Mouse (Mus musculus): ENCODE measurements at regions not wholly inside any gene's neighbourhood (a gene's known extent, or its start where the extent isn't known, plus 50 kb on each side); places are given as distances from the start of the nearest gene placed in this dataset.

DNA sequence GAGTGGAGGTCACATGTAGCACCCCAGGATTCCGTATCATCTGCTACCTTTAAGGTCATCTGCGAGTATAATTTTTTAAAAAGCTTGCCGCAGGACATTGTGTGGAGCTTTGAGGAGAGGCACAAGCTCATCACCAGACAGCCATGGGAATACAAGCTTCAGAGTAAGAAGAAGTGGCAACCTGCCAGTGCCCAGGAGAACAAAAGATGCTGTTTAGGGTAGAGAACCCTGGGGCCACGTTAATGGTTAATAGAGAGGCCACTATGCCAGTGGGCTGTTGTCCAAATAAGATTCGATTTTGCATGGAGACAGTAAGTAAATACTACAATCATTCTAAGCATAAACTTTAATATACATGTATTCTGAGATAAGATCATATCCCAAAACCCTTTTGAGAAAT lies 450.0 kb upstream of the Nrp1 start:
- no peak for DNase-seq (ENCODE audit: low spot score)

DNA sequence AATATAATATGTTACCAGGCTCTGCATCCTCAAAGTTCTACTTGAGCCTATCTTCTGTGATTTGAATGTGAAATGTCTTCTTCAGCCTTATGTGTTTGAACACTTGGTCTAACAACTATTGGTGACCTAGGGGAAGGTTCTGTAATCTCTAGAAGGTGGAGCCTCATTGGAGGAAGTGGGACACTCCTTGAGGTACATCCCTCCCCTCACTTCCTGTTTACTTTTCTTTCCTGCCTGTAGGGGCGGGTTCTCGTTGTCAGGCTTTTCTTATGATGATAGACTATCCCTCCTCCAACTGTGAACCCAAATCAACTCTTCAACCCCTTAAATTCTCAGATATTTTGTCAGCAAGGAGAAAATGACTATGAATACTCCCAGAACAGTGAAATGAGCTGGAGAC lies 448.8 kb upstream of the Nrp1 start:
- DNase-seq (ENCODE audit: low spot score), result no peak

- no peak for DNase-seq (ENCODE audit: low spot score)
These were observed 444.3 kb upstream of the Nrp1 start for GRCm38 (mm10) chr8:127914086-127914485.

DNA sequence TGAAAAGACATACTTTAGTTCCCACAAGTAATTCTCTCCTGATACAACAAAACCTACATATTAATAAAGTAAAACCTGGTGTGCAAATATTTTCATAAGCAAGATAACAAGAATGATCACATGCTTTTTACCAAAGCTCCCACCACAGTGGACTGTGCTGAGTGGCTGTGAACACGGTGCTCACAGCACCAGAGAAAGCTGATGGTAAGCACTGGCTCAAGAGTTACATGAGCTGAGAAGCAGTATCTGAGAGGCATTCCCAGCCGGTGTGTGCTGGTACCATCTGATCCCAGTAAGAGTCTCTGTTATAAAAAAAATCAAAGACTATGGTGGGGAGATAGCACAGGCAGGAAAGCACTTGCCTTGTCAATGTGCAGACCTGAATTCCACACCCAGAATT lies 443.5 kb upstream of the Nrp1 start:
- no peak for DNase-seq (ENCODE audit: low spot score)

DNA sequence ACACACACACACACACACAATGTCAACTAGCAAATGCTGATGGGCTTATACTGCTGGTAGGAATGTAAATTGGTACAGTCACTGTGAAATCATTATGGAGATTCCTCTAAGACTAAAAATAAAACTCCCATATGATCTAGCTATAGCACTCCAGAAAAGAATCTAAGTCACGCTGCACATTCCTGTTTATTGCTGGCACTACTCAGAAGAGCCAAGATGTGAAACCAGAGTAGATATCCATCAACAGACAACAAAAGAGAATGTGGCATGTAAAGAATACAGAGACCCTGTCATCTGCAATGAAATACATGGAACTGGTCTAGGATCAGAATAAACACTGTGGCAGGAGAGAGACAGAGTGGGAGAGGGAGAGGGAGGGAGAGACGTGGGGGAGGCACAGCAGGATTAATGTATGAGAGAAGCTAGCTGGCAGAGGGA lies 442.8 kb upstream of the Nrp1 start:
- no peak for DNase-seq (ENCODE audit: low spot score)

DNA sequence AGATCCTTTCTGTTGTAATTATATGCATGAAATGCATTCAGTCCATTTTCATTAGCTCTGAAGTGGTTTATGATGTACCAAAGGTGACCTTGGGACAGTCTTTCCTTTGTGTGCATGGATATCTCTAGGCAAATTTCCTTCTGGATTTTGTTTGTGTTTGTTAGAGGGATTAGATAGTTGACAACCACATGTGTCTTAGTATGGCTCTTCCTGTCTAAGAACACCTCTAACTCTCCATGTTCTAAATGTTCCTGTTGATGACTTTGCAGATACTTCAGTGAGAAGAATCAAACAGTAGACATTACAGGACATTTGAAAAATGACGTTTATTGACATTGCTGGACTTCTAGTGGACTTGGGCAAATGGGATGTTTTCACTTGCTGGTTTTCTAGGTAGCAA lies 436.5 kb upstream of the Nrp1 start:
- DNase-seq (ENCODE audit: low spot score), result no peak

- DNase-seq (ENCODE audit: low spot score), result no peak
These were observed 435.1 kb upstream of the Nrp1 start for GRCm38 (mm10) chr8:127923321-127923720.

GRCm38 (mm10) chr8:127932276-127932675 lies 426.1 kb upstream of the Nrp1 start:
- no peak for DNase-seq (ENCODE audit: low spot score)

- no peak for DNase-seq (ENCODE audit: low spot score)
These were observed 421.5 kb upstream of the Nrp1 start for GRCm38 (mm10) chr8:127936792-127937435.

DNA sequence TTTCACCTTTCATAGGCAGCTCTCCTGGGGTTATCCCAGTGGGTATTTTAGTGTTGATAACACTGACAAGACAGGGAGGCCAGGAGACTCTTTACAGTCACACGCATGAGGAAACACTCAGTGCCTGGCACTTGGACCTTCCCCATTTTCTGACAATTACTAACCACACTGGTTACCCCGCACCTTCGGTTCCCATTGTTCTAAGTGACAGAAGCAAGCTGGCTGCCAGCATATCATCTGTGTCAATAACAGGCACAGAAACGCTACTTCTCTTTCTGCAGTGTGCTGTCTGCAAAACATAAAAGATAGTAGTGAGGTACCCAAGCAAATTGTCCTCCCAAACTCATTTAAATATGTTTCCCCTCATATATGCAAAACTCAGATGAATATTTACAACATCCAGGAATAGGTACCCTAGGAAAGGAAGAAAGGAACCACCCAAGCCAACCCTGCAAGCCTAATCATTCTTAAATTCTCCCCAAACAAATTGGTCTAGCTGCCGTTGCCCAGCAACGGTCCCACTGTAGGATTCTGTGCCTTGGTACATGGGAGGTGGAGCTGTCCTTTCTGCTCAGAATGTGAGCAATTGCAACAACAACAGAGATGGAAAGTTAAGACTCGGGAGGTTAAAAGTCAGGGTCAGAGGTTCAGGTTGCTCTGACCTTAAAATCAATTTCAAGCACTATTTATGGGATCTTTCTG lies 419.0 kb upstream of the Nrp1 start:
- no peak for DNase-seq (ENCODE audit: low spot score)

DNA sequence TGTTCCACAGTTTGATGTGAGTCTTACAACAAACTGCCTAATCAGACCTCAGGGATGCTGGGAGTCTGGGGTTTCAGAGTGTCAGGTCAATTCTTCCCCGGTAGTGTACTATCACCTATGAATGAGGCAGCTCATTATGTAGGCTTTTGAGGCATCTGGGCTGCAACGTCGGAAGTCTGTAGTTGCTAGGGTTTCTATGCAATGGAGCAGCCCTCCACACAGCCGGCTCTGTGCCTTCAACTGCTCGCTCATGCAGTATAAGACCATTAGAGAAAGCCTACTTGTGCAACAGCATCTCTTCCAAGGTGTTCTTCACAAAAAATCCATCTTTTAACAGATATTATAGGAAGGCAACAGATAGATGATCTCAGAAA lies 418.4 kb upstream of the Nrp1 start:
- no peak for DNase-seq (ENCODE audit: low spot score)

DNA sequence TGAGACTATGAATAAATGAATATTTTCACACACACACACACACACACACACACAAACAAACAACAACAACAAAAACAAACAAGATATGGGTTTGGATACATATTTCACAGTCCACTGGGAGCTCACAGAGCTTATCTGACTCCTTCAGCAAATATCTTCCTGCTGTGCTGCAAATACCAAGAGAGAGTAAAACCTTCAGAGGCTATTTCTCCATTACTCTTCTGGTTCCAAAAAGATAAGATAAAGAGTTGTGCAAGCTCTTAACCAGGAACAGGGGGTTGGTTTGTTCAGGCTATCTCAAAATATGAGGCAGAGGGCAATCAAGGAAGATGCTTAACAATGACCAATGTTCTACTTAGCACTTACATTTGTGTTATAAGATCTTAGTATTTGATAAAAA lies 416.1 kb upstream of the Nrp1 start:
- no peak for DNase-seq (ENCODE audit: low spot score)

GRCm38 (mm10) chr8:127944955-127945498 lies 413.4 kb upstream of the Nrp1 start:
- DNase-seq (ENCODE audit: low spot score), result no peak

- DNase-seq (ENCODE audit: low spot score), result no peak
These were observed 400.8 kb upstream of the Nrp1 start for GRCm38 (mm10) chr8:127957571-127957970.

GRCm38 (mm10) chr8:127958351-127959044 lies 399.9 kb upstream of the Nrp1 start:
- DNase-seq (ENCODE audit: low spot score), result no peak

DNA sequence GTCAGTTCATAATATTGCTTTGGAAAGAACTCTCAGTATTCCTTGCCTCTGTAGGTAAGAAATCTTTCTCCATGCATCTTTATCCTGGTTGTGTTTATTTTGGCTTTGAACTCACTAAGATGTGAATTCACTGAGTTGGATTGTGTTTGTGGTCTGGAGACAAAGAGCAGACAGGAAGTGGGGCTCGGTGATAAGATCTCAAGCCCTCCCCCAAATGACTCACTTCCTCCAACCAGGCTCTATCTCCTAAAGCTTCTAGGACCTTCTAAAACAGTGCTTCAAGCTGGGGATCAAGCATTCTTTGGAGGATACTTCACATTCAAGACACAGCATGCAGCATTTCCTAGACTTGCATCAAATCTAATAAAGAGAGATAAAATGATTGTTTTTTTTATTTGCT lies 395.5 kb upstream of the Nrp1 start:
- DNase-seq (ENCODE audit: low spot score), result no peak

GRCm38 (mm10) chr8:127963625-127964024 lies 394.8 kb upstream of the Nrp1 start:
- DNase-seq (ENCODE audit: low spot score), result no peak

DNA sequence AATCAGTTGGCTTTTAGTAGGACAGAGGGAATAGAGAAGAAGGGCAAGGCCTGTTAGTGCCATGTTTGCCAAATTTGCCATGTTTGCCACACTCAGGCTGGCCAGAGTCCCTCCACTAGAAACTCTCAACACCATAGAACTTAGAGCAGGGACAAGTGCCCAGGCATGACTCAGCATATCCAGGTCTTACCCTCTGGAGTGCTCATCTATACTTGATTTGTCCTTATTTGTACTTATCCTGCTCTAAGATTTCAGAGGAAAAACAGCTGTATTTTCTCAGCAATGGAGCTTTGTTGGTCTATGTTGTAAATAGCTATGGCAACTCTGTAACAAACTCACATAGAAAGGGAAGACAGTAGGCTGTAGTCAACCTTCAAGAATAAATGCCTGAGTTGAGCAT lies 393.6 kb upstream of the Nrp1 start:
- DNase-seq (ENCODE audit: low spot score), result no peak

DNA sequence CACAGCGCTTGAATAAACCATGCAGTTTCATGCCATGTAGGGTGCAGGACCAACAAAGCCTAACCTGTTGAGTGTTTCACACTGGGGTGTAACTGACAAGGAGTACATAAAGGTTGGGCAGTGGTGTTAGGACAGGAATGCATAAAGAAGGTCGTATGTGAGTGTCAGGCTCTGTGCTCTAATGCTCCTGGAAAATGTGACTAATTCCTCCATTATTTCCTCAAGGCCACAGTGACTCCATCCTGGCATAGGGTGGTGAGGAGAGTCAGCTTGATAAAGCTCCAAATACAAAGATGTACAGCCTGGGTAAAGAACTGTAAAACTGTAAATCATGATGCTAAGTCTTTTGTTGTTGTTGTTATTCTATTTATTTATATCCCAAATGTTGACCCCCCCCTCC lies 393.1 kb upstream of the Nrp1 start:
- no peak for DNase-seq (ENCODE audit: low spot score)

DNA sequence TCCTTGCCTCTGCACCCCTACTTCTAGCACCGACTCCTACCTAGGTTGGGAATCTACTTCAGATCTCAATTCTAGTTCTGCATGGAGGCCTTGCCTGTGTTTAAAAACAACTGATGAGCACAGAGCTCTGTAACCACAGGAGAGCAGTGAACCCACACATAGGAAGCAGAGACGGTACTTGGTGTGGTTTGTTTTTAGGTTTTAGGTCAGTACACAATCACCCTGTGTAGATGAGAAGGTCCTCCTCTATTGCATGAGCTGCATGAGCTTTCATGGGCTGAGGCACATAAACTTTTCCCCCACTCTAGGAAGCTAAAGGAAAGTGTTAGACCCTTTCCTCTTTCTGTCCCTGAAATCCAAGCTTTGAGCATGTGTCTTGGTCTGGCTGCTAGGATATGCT lies 390.4 kb upstream of the Nrp1 start:
- no peak for DNase-seq (ENCODE audit: low spot score)

- DNase-seq (ENCODE audit: low spot score), result no peak
These were observed 385.2 kb upstream of the Nrp1 start for GRCm38 (mm10) chr8:127973194-127973593.

GRCm38 (mm10) chr8:127977746-127978145 lies 380.7 kb upstream of the Nrp1 start:
- no peak for DNase-seq (ENCODE audit: low spot score)
